Mouse (Mus musculus): ENCODE results near the gene Nudt8.

The Nudt8 gene

DNA sequence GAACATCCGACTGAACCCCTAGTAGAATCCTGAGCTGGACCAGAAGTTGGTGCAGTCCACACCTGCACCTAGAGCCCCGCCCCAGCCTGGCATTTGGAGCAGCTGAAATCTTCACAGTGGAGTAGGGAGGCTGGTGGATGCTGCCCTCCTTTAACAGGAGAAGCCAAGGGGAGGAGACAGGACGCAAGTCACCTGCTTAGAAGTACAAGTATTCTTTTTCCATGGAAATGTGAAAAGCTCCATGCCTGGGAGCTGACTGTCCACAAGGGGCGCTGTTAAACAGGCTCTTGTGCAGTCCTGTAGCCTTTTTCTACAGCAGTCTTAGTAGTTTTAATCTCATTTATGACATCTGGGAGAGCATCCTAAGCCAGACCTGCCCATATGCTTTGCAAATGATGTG is 11.6 kb upstream of the Nudt8 start:
- DNase-seq: no peak

DNA sequence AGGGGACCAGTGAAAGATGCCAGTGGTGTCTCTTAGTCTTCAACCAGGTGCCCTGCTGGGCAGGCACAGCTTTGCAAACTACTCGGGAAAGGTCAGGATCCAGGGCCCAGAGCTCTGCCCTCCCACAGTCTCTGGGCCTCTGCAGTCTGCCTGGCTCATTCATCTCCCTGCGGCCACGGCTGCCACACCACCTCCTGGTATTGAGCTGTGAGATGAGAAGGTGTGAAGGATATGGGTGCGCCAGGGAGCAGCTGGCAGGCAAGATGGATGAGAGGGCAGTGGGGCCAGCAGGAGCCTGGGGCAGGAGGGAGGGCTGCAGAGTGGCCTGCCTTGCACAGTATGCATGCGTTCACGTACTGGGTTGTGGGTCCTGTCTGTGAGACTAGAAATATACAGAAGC is 9.6 kb upstream of the Nudt8 start:
- no peak for DNase-seq

DNA sequence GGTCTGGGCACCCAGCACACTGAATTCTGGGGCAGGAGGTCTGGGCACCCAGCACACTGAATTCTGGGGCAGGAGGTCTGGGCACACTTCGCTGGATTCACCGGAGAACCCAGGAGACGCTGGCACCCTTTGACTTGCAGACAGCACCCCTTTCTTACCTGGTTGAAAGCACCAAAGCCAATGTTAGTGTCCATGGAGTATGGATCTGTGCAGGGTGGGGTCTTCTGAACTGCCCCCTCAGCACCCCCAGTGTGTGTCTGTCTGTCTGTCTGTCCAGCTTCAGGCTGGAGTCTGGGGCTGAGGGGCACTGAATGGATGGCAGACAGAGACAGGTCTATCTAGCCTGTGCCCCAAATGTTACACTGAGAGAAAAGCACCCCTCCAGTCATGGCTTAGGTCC is 8.8 kb upstream of the Nudt8 start:
- DNase-seq: no peak

DNA sequence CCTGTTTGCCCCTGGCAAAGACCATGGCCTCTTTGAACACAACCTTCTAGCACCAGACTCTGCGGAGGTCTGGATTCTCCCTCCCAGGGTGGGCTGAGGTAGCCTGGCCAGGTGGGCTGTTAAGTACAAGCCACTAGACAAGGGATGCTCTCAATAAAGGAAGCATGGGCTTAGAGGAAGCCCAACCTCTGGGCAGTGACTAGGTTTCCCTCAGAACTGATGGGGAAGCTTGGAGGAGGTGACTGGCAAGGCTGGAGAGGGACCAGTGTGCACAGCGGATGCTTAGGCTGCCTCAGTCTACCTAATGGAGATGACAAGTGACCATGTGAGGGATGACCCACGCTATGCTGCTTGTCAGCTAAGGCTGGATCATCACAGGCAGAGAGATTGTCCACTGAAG is 8.4 kb upstream of the Nudt8 start:
- DNase-seq: no peak

DNA sequence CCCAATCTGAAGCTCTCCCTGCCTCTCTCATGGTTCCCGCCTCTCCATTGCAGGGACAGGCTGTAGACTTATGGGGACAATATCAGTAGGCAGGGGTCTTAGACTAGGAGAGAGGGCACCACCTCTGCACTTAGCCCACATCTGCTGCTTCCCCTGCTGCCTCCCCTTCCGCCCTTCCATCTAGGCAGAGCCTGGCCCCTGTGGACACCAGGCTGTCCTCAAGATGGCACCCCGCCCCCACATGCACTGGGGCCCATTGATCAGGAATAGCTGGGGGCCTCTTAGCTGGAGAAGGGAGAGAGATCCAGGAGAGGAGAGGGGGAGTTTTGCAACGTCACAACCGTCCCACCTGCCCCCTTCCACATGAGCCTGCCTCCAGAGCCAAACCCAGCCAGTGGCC is 8.0 kb upstream of the Nudt8 start, which contains the start of gene Tbx10:
Tbx10 (plus strand) TSS at position 337 of the 400 bp plus-strand sequence.
- no peak for DNase-seq

DNA sequence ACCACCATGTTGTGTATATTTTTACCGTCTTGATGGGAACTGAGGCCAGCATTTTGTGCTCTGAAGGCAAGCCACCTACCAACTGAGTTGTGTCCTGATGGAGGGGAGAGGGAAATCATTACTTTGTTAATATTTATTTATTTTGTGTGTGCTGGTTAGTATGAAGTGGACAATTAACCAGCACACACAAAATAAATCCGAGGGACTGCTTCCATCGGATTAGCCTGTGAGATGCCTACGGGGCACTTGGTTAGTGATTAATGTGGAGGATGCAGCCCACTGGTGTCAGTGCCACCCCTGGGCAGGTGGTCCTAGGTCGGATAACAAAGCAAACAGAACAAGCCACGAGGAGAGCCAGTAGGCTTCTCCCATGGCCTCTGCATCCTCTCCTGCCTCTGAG is 5.4 kb upstream of the Nudt8 start:
- DNase-seq: no peak

DNA sequence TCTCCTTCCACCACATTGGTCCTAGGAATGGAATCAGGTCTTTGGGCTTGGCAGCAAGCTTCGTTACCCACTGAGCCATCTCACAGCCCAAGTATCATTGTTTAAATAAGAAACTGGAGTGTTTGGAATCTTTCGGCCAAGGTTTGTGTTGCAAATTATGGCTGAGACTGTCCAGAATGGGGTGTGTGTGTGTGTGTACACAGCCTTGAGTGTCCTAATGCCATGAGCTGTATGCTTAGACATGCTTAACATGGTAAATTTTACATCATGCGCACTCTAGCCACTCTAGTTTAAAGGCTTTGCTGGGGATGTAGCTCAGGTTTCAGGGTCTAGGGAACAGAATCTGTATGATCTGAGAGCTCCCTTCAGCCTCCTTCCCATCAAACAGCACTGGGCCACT is 4.9 kb upstream of the Nudt8 start:
- DNase-seq: no peak

DNA sequence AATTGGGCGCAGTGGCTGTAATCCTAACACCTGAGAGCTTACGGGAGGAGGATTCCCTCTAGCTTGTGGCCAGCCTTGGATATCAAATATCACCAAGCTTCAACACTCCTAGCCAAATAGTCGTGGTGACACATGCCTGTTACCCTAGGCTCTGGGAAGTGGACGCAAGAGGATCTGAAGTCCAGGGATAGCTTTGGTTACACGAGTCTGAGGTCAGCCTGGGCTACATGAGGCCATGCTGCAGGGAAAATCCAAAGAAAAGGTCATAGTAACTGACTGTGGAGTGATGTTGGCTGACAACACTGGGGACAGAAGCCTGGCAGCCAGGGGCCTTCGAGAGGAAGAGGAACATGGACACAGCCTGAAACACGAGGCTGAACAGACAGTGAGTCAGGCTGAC is 4.3 kb upstream of the Nudt8 start:
- DNase-seq: no peak

DNA sequence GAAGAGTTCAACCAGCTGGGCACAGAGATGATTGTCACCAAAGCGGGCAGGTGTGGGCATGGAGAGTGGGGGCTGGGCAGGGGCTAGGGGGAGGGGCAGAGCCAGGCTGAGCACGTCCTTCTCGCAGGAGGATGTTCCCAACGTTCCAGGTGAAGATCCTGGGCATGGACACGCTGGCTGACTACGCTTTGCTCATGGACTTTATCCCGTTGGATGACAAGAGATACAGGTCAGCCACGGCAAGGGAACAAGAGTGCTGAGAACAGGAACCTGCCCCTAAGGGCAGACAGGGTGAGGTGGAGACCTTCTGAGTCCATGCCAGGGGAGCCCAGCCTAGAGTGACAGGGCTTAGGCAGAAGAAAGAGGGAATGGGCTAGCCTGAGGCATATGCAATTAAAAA is 3.6 kb upstream of the Nudt8 start:
- no peak for DNase-seq

DNA sequence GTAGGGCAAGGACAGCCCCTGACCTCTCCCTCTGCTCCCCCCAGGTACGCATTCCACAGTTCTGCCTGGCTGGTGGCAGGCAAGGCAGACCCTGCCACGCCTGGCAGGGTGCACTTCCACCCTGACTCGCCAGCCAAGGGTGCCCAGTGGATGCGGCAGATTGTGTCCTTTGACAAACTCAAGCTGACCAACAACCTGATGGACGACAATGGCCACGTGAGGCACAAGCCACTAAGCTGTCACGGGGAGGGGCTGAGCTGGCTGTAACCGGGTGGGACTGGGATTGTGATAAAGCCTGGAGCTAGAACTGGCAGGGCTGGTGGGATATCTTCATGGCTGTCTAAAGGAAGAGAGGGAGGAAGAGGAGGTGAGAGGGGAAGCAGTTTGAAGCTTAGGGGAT is 3.1 kb upstream of the Nudt8 start:
- peak in 1 of 2 experiments; percentile 48 for DNase-seq

DNA sequence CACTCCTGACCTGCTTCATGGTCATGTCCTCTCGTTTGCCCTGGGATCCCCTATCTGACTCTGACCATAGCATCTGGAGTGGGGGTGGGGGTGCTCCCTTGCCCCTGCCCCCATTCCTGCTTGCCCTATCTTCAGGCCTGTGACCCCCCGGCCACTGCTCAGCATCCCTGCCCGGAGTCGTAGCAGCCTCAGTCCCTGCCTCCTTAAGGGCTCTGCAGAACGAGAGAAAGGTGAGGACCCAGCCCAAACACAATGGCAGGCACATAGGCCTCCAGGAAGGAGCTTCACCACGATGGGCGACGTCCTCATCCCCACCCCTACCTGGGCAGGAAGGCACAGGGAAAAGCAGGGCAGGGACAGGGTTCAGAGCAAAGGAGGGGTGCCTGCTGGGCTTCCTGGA is 2.0 kb upstream of the Nudt8 start:
- DNase-seq: no peak

DNA sequence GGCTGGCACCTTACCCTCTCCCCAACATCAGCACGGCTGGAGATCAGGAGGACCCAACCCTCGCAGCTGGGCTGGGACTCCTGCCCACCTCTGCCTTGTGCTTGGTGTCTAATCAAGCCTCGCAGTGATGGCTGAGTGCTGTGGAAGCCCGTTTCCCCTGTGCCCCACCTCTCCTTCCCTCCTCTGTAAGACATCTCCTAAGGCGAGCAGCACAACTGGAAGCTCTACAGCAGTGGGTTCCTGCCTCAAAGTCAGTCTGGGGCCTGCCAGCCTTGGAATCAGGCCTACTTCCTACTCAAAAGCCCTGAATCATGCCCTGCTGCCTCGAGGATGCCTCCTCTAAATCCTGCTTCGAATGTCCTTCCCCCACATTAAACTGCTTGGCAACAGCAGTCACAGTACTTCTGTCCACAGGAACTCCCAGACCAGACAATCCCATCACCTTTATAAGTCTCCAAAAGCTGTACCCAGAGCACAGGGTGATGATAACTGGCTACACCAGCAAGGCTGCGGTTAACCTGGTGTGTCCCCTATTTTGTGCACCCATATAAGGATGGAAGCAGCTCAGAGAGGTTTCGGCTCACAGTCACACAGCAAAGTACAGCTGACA is 1.2 kb upstream of the Nudt8 start:
- no peak for DNase-seq

DNA sequence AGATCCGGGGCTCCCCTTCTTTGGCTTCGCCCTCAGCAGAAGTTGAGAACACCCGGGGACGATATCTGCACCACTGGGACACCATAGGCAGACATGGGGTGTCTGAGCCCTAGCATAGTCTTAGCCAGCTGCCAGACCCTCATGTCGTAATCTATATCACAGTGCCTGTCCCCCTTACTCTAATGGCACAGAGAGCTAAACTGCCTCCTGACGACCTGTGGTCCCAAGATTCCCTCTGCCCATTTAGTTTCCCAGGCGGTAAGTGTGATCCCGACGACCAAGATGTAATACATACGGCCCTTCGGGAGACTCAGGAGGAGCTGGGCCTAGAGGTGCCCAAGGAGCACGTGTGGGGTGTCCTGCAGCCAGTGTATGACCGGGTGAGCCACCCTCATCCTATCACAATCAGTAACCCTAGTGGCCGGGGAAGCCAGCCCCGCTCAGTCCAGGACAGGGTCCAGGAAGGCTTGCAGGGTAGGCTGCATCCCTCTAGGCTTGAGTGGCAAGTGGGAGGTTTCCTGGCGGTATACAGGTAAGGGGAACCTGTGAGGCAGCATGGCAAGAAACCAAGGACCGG is 657 bp downstream of the Nudt8 start:
- no peak for DNase-seq

DNA sequence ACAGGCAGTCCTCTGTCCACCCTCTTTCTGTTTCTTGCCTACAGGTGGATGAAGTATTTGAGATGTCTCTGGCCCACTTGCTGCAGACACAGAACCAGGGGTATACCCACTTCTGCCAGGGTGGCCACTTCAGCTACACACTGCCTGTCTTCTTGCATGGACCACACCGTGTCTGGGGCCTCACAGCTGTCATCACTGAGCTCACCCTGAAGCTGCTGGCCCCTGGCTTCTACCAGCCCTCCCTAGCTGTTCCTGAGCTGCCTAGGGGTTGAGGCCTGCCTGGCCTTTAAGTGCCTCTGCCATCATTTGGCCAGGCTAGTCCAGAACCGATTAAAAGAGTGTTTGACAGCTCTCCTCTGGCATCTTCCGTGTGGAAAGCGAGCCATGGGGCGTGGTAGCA is 1.4 kb downstream of the Nudt8 start:
- no peak for DNase-seq

DNA sequence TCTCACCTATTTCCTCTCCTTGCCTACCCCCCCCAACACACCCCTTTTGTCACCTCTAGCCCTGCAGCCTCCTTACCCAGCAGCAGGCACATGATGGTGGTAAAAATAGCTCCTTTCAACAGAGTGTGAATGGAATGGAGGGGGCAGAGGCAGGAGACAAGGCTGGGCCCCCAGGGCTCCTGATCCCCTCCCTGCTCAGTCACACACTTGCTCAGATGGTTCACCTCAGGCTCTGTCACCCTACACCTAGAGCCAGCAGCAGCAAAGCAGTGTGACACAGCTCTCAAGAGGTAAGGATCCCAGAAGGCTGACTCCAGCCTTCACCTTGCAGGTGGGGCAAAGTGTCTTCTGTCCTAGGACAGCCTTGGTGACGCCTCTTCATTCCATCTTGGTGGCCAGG is 2.7 kb downstream of the Nudt8 start, which contains the start of gene Doc2g:
Doc2g (plus strand) TSS at position 202 of the 400 bp plus-strand sequence.
- DNase-seq: no peak

DNA sequence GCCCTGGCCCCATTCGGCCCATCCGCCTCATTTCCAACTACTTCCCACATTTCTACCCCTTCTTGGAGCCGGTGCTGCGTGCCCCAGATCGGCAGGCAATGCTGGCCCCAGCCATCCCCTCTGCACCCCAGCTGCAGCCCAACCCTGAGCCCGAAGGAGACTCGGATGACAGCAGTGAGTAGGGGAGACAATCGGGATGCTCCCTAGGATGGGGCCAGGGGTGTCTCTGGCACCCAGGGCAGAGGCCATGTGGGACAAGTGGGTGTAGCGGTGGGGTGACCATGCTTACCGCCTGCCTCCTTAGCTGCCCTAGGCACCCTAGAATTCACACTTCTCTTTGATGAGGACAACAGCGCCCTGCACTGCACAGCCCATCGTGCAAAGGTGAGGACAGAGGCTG is 3.3 kb downstream of the Nudt8 start:
- DNase-seq: no peak

DNA sequence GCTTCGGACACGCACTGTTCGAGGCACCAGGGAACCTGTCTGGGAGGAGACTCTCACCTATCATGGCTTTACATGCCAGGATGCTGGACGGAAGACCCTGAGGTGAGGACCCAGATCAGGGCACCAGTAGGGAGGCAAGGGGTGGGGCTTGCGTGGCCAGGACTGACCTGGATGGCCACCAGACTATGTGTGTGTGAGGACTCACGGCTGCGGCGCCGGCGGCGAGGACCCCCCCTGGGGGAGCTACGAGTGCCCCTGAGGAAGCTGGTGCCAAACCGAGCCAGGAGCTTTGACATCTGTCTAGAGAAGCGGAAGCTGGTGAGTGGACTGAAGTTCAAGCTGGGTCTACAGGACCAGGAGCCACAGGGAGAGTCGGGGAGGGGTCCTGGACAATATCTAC is 4.0 kb downstream of the Nudt8 start:
- DNase-seq: no peak

DNA sequence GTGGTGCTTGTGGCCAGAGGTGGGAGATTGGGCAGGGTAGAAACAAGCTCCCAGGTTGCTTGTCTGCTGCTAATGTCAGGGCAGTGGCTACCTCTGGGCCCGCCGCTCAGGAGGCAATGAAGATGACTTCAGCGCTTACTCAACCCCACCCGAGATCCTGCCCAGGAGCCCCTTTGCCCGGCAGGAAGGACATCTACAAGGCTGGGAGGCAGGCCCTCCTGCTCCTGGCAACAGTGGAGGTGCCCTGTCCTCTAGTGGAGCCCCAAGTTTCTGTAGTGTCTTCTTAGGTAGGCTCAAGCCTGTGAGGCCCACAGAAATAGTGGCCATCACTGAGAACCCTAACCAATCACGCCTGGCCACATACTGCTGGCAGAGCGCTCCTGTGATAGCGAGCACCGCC is 4.7 kb downstream of the Nudt8 start:
- DNase-seq: no peak

DNA sequence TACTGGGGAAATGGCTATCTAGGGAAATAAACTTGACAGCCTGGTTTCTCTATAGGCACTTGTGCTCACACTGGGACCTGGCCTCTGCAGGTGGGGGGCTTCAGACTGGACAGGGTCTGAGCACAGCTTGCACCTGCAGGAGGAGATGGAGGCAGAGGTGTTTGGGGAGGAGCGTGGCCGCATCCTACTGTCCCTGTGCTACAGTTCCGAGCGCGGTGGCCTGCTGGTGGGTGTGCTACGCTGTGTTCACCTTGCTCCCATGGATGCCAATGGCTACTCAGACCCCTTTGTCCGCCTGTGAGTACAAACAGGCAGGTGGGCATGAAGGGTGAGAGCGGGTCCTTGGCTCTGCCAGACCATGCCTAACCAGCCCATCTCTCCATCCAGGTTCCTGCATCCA is 5.6 kb downstream of the Nudt8 start:
- DNase-seq: no peak

DNA sequence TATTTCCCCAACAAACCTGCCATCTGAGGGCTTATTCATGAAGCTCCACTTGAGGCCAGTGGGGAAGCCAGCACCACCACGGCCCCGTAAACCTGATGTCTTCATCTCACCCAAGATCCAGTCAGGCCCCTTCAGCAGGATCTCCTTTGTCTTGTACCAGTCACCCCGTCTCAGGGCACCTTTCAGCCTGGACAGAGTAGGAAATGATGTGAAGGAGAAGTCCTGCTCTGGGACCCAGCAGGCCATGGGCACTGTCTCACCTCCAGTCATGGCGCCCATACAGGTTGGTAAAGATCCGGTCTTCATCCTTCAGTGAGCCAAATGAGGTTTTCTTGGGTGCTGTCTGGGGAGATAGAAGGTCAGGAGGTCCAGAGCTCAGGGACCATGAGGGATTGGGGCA is 10.7 kb downstream of the Nudt8 start:
- no peak for DNase-seq

DNA sequence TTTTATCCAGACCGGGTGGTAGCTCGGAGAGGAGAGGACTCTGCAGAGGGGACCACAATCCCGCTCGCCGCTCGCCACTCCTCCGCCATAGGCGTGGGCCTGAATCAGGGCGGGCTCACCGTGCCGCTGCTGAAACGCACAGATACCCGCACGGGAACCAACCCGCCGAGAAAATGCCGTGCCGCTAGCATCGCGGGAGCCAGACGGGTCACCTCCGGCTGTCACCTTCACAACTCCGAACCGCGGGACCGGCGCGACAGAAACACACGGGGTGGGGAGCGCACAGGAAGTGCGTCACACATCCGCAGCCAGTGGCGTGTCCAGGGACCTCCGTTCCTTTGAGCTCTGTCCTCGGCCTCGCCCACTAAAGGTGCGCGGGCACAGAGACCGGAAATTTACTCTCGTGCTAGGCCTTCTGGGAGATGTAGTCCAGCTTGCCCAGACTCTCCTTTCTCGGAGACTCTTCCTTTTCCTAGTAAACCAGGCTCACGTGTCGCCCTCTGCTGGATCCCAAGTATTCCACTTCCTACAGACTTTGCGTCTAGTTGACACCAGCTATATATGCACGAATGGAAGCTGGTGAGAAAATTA is 12.1 kb downstream of the Nudt8 start, which contains the start of gene Ndufv1:
Ndufv1 (minus strand) TSS at position 375 of the 591 bp plus-strand sequence.
- DNase-seq: peak; percentile 98

DNA sequence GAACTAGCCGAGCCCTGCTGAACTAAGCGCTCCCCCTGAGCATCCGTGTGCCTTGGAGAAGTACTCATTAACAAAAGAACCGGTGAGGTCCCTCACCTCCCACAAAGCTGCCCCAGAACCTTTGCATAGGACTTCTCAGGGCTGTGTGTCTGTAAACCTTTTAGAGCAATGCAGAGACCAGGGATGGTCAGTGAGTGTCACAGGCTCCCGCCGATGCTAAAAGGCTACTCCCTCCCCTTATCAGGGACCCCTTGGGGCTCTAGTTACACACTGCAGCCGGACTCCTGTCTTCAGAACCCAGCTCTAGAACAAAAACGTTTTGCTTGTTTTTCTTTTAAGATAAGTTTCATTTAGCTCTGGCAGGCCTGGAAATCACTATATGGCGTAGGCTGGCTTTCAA is 12.7 kb downstream of the Nudt8 start:
- no peak for DNase-seq

DNA sequence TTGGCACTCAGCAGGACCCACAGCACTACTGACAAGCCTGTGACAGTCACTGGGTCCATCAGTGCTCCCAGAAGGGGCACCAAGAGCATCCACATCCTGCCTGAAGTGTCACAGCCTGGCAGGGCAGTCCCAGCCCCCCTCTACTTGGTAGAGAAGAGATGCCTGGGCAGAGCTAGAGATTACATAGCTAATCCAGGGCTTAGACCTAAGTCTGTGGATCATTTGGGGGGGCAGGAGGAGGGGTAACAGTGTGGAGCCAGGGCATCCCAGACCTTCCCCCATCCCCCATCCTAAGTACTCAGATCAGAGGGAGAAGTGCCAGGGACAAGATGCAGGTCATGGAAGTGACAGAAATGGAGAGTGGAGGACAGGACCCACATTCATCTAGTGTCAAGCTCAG is 14.4 kb downstream of the Nudt8 start:
- DNase-seq: no peak

DNA sequence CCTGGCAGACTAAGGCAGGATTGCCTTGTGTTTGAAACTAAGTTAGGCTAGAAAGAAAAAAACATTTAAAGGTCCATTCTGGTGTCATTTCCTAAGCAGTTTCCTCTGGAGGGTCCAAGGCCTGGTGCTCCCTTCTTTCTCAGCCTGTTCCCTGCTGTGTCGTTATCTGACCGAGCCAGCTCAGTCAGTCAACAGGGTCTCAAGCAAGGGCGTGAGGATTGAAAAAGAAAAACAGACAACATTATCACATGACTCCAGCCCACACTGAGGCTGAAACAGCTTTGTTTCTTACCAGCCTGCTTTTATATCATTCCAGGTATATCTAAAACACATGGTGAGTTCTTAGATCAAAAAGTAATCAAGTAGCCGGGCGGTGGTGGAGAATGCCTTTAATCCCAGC is 15.3 kb downstream of the Nudt8 start:
- DNase-seq: no peak

All from kidney, postnatal 4 days (tissue).